Mouse (Mus musculus) thymus, adult 2 months (tissue): Measurements from ENCODE around the gene Platr17.

Experiments
- CTCF ChIP-seq: fragments of 200-500 bp; IDR thresholded peaks from 2 replicates; pipeline ENCODE4 v1.5.1; 2012; ENCODE audit warnings: mild to moderate bottlenecking, control low read depth, low read length, moderate library complexity, borderline replicate concordance; ENCODE audit not compliant: control insufficient read depth, poor library complexity, insufficient read depth; ENCODE audit errors: extremely low read depth
- POLR2A ChIP-seq: fragments of 200-500 bp; IDR thresholded peaks from 2 replicates; pipeline ENCODE4 v1.6.1; 2012; ENCODE audit warnings: mild to moderate bottlenecking, low read length, control low read depth, moderate library complexity; ENCODE audit not compliant: control insufficient read depth, poor library complexity, insufficient read depth; ENCODE audit errors: extremely low read depth

GRCm38 (mm10) chr17:33913264-33913663 lies 8.3 kb downstream of the Platr17 start:
- no peak for TF ChIP-seq CTCF
- no peak for TF ChIP-seq POLR2A
